In genomic region chr13:37824956-37825645, GRCm38 (mm10) we compare ENCODE assay signal across 7 mouse cellular contexts. TPM values are rescaled to one million over a fixed set of nuclear protein-coding genes. Genes with fewer than 3 reads are reported as not detected.
DNase-seq lines count a peak whose midpoint lies in the region; ATAC-seq and TF ChIP-seq lines count a peak whose summit lies in the region.

No protein-coding gene starts in this region.

- no peaks in the 10 kb centered on the region for H3K36me3 ChIP-seq in heart, embryonic 15.5 days
- no peaks in the 10 kb centered on the region for H3K36me3 ChIP-seq in limb, embryonic 10.5 days
- no peaks in the 10 kb centered on the region for H3K36me3 ChIP-seq in myocyte (ENCODE audit: control insufficient read depth, insufficient read depth)

- 5% methylated on average over 27 of the region's 27 CpGs for WGBS in heart, embryonic 15.5 days
- 2% methylated on average over 27 of the region's 27 CpGs for WGBS in limb, embryonic 10.5 days

- no peak for ATAC-seq in heart, embryonic 15.5 days (replicated peaks; ENCODE audit: insufficient number of reproducible peaks, insufficient read depth, low FRiP score, low read depth)

- DNase-seq in ovary, postnatal 36 days (ENCODE audit: low spot score) = peak; percentile 39
- DNase-seq in ovary, postnatal 10 days (ENCODE audit: low spot score) = no peak
- no peak for DNase-seq in limb, embryonic 10.5 days (ENCODE audit: low spot score)
- peak; percentile 73 for DNase-seq in yolk sac, embryonic 10.5 days (ENCODE audit: low spot score)

- 0 out of 2 replicates have a peak, but pooled peaks cover 3% of the 10 kb centered on the region for H3K4me1 ChIP-seq in brown adipose tissue, adult 24 weeks (ENCODE audit: control insufficient read depth, insufficient read depth, insufficient read length, low read length)
- peaks cover 41% of the 10 kb centered on the region for H3K4me1 ChIP-seq in heart, embryonic 15.5 days (replicated peaks)
- H3K4me1 ChIP-seq in limb, embryonic 10.5 days = peaks cover 29% of the 10 kb centered on the region

- no peaks in the 10 kb centered on the region for H3K9me3 ChIP-seq in heart, embryonic 15.5 days (replicated peaks)
- H3K9me3 ChIP-seq in limb, embryonic 10.5 days (replicated peaks) = no peaks in the 10 kb centered on the region

- H3K79me2 ChIP-seq in myocyte (ENCODE audit: control insufficient read depth, insufficient read depth) = peaks cover 29% of the 10 kb centered on the region

- H3K4me3 ChIP-seq in brown adipose tissue, adult 24 weeks (ENCODE audit: insufficient read depth, low read depth, low read length) = peak overlapping the region; percentile 81
- H3K4me3 ChIP-seq in heart, embryonic 15.5 days = peak overlapping the region; percentile 78
- H3K4me3 ChIP-seq in limb, embryonic 10.5 days = peak overlapping the region; percentile 88
- H3K4me3 ChIP-seq in myocyte = peak overlapping the region; percentile 88

- H3K27ac ChIP-seq in brown adipose tissue, adult 24 weeks (replicated peaks; ENCODE audit: low read depth, low read length) = peak overlapping the region; percentile 27; the same call in 1 of the 2 replicates
- H3K27ac ChIP-seq in heart, embryonic 15.5 days = peak overlapping the region; percentile 90
- H3K27ac ChIP-seq in limb, embryonic 10.5 days = peak overlapping the region; percentile 93

- H3K4me2 ChIP-seq in heart, embryonic 15.5 days = peak overlapping the region; percentile 99
- peak overlapping the region; percentile 72 for H3K4me2 ChIP-seq in myocyte (ENCODE audit: low read depth)

- peak overlapping the region; percentile 75 for H3ac ChIP-seq in myocyte (ENCODE audit: control insufficient read depth, insufficient read length)

- H3K27me3 ChIP-seq in heart, embryonic 15.5 days = no peaks in the 10 kb centered on the region
- peaks cover 10% of the 10 kb centered on the region; the same call in 1 of the 2 replicates for H3K27me3 ChIP-seq in limb, embryonic 10.5 days (ENCODE audit: low read depth, poor library complexity, severe bottlenecking)
- H3K27me3 ChIP-seq in myocyte (ENCODE audit: control insufficient read depth, insufficient read depth, insufficient read length) = no peaks in the 10 kb centered on the region

- peak overlapping the region; percentile 80 for H3K9ac ChIP-seq in heart, embryonic 15.5 days

- TF ChIP-seq POLR2A in myocyte (IDR thresholded peaks at IDR 0.05; ENCODE audit: insufficient read length, low read depth) = no peak

TF ChIP-seq in myocyte, 11 proteins besides CTCF, POLR2A, EP300 and RAD21:
- TF ChIP-seq TCF3 (IDR thresholded peaks at IDR 0.05; ENCODE audit: insufficient read length, low read depth) (no peak), SRF (IDR thresholded peaks at IDR 0.05; ENCODE audit: control insufficient read depth, insufficient read length, low read depth) (no peak), POLR2AphosphoS2 (IDR thresholded peaks at IDR 0.05; ENCODE audit: insufficient read length, low read depth) (no peak), TCF12 (IDR thresholded peaks at IDR 0.05; ENCODE audit: insufficient read depth, poor library complexity, severe bottlenecking) (no peak), MYOG (IDR thresholded peaks at IDR 0.05; ENCODE audit: control insufficient read depth in 1 of 3, insufficient read depth in 1 of 3, insufficient read length in 2 of 3, low read depth in 2 of 3) (no peak), USF1 (IDR thresholded peaks at IDR 0.05; ENCODE audit: low read depth) (no peak)

RNA-seq across cellular contexts. Expression of gene Rreb1, which starts 46.9 kb away (rescaled TPM):
- 17.0 and 43.1 TPM in 2 replicates for polyA plus RNA-seq in brown adipose tissue, adult 24 weeks (2012; ENCODE audit: insufficient read depth, insufficient read length, missing spikeins)
- 9.7 and 12.2 TPM in 2 replicates for polyA plus RNA-seq in heart, embryonic 15.5 days (2015; fragmentation: Nextera tagmentation; extraction: Ambion mirVana)
- 5.4 and 5.9 TPM in 2 replicates for polyA plus RNA-seq in limb, embryonic 10.5 days (2016; fragmentation: Nextera tagmentation; extraction: Ambion mirVana)
- 19.7 TPM for polyA plus RNA-seq in myocyte (2012; fragmentation: generic; extraction: Trizol)

Comparison
In these comparisons a context has a peak if more than half of its experiments do, and no peak if none do; other contexts are left out.
1. DNase-seq: peak in ovary, postnatal 36 days (single experiment) and yolk sac, embryonic 10.5 days (single experiment); none in ovary, postnatal 10 days (single experiment) and limb, embryonic 10.5 days (single experiment).
2. H3K27ac ChIP-seq: peak in every context shown above with its lines; median percentile 93 in limb, embryonic 10.5 days; 90 in heart, embryonic 15.5 days; 27 in brown adipose tissue, adult 24 weeks.
3. Peak in every context shown above with its lines, with median percentiles within 50 percentile points of each other: H3K4me3 ChIP-seq.